ENCODE assay signal across 18 mouse cellular contexts in the genomic region with DNA sequence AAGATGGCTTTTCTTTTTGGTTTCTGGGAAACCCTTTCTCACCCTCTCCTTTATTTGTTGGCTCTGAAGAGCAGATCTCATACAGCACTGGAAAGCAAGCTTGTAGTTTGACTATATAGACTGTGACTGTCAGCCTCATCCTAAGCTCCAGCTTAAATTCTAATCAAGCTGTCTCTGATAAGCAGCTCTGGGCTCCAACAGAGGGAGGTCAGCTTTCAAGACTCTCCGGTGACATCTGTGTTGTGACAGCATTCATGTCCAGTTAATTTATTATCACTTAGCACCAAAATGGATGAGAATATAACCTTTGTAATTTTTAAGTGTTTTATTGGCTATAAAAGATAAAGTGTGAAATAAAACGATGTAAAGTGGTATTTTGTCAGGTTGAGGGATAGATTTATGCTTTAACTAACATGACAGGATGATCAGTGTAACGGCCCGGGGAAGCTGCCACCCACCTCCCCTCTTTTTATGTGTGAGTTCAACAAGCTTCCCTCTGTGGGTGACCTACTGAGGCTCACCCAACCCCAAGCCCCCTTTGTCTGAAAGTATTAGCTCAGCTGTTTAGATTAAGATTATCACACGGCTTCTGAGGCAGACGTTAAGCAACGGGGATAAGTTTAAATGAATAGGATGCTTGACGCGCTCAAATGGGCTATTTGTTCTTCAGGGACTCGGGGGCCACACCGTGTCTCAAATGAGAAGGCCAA.
"Had no signal": no experiment of that assay in that cellular context is flagged by ENCODE, and none has a peak within 500 bp of the region (broad histone marks: within the 10 kb centered on the region; RNA-seq: fewer than 3 reads in every experiment).

No protein-coding gene starts in this region.

- DNase-seq: kidney, adult 2 months; kidney, postnatal 25 days; layer of hippocampus, adult 9-11 months; layer of hippocampus, postnatal 36 days; liver, embryonic 13.5 days; lung, adult 2 months; lung, postnatal 14 days; lung, postnatal 4 days; thymus, adult 2 months; thymus, postnatal 14 days; thymus, postnatal 4 days had no signal

- ATAC-seq: intestine, postnatal 0 days had no signal

- H3K9me3 ChIP-seq: liver, embryonic 13.5 days; neural tube, embryonic 13.5 days had no signal

- H3K9ac ChIP-seq: liver, embryonic 13.5 days; neural tube, embryonic 13.5 days had no signal

- H3K4me3 ChIP-seq: layer of hippocampus, adult 2 months; left cerebral cortex, adult 2 months; liver, embryonic 13.5 days; myocyte; neural tube, embryonic 13.5 days had no signal

- H3K27ac ChIP-seq: kidney, postnatal 0 days; layer of hippocampus, adult 2 months; left cerebral cortex, adult 2 months; liver, embryonic 13.5 days; neural tube, embryonic 13.5 days; stomach, postnatal 0 days had no signal

- H3K4me1 ChIP-seq: liver, embryonic 13.5 days had no signal

- H3K4me2 ChIP-seq: liver, embryonic 13.5 days; neural tube, embryonic 13.5 days had no signal

- H3K36me3 ChIP-seq: liver, embryonic 13.5 days; neural tube, embryonic 13.5 days had no signal
